Comparison of ENCODE assay signal across 8 mouse cellular contexts in the genomic region with DNA sequence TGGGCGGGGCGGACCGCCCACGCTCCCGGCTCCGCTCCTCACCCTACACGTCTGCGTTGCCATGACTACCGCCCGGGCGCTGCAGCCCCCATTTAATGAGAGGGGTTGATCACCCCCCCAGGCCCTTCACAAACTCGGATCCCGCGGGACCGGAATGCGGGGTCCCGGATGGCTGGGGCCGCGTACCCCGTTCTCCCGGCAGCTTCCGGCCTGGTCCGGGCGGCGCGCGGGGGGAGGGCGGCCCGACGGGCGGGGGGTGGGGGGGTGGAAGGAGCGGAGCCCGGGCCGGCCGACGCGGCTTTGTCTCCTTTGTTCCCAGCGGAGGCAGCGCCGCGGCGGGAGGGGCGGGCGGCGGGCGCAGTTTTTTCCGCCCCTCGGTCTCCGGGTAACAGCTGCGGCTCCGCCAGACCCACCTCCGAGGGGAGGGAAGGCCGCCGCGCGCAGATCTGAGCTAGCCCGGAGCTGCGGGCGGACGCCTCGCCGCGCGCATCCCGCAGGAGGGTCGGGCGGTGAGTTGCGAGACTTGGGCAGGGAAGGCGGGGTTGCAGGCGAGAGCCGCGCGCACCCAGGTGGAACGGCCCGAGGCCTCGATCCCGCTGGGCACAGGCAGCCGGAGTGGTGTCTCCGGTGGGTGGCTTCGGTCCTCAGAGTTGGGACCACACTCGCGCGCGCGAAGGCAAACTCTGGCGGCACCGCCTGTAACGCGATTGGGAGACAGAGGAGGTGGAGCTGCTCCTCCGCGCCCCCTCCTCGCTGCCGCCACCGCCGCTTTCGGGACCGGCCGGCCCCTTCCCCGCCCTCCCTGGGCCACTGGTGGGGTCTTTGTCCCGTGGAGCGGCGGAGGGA. TPM values are rescaled to one million over a fixed set of nuclear protein-coding genes. Genes with fewer than 3 reads are reported as not detected.
DNase-seq lines count a peak whose midpoint lies in the region; ATAC-seq lines count a peak whose summit lies in the region.

Plxnb1 (plus strand) TSS at position 253 of the 846 bp plus-strand sequence.

- peak within 1 kb of the TSS; percentile 83 for H3K4me2 ChIP-seq in hindbrain, embryonic 16.5 days (ENCODE audit: low read length)

- ATAC-seq in hindbrain, embryonic 16.5 days = peak; percentile 61
- peak; percentile 51 for ATAC-seq in megakaryocyte, adult 5-6 weeks (ENCODE audit: poor library complexity, severe bottlenecking)
- ATAC-seq in erythroid progenitor cell, adult 5-6 weeks (replicated peaks; ENCODE audit: low FRiP score, poor library complexity, severe bottlenecking) = no peak

- peaks cover 50% of the 10 kb centered on the region for H3K4me1 ChIP-seq in hindbrain, embryonic 16.5 days (ENCODE audit: control insufficient read depth, insufficient read depth, low read depth, low read length)

- DNase-seq in T-cell, adult 2 months (ENCODE audit: low spot score) = peak; percentile 56
- peak; percentile 48 for DNase-seq in cerebellum, adult 9-10 months
- DNase-seq in frontal cortex, postnatal 14 days (ENCODE audit: low spot score in 2 of 2) = peak; percentile 63 to 64
- peak; percentile 55 to 61 for DNase-seq in left cerebral cortex, adult 8-10 months (ENCODE audit: low spot score in 2 of 2)
- DNase-seq in right cerebral cortex, postnatal 10 days (ENCODE audit: low spot score in 2 of 2) = peak; percentile 86 to 89

- H3K27ac ChIP-seq in hindbrain, embryonic 16.5 days (ENCODE audit: low read depth, low read length) = peak within 1 kb of the TSS; percentile 98

- peak within 1 kb of the TSS; percentile 79 for H3K4me3 ChIP-seq in hindbrain, embryonic 16.5 days (ENCODE audit: low read length)

- under 1% methylated on average over 57 of the region's 102 CpGs for WGBS in hindbrain, embryonic 16.5 days

- H3K9ac ChIP-seq in hindbrain, embryonic 16.5 days (ENCODE audit: low read depth, low read length) = peak within 1 kb of the TSS; percentile 88

- no peaks in the 10 kb centered on the region for H3K27me3 ChIP-seq in hindbrain, embryonic 16.5 days (replicated peaks; ENCODE audit: control insufficient read depth, insufficient read depth, low read length)

- H3K36me3 ChIP-seq in hindbrain, embryonic 16.5 days (ENCODE audit: control insufficient read depth, insufficient read depth, low read length) = 0 out of 2 replicates have a peak, but pooled peaks cover 5% of the 10 kb centered on the region

- H3K9me3 ChIP-seq in hindbrain, embryonic 16.5 days (ENCODE audit: control insufficient read depth, low read length) = no peaks in the 10 kb centered on the region

RNA-seq across cellular contexts. Expression of gene Plxnb1, which starts in this region (rescaled TPM):
- 12.6 and 18.2 TPM in 2 replicates for polyA plus RNA-seq in hindbrain, embryonic 16.5 days (2015; fragmentation: Nextera tagmentation; extraction: Ambion mirVana)
- total RNA-seq in left cerebral cortex, adult 8-10 months (2022) = 10 to 100 TPM; 65.5 to 74.0 (median 67.1) TPM
- total RNA-seq in megakaryocyte, adult 5-6 weeks (2015) = 0.11 TPM in 1 of 2 replicates, not detected in the other
- 0.04 TPM in 1 of 2 replicates, not detected in the other for total RNA-seq in megakaryocyte, adult 5-6 weeks (2017)
- total RNA-seq in erythroid progenitor cell, adult 5-6 weeks (2015; ENCODE audit: low replicate concordance) = not detected in 2 replicates
- total RNA-seq in erythroid progenitor cell, adult 5-6 weeks (2017; ENCODE audit: low replicate concordance) = not detected in 2 replicates

Comparison
In these comparisons a context has a peak if more than half of its experiments do, and no peak if none do; other contexts are left out.
1. RNA of gene Plxnb1 (total RNA-seq): 65.5 to 74.0 TPM in left cerebral cortex, adult 8-10 months; 0.04 to 0.11 TPM in megakaryocyte, adult 5-6 weeks and not detected in erythroid progenitor cell, adult 5-6 weeks; every median in the first group is over 10 times any median in the second.
2. Peak in ATAC-seq in megakaryocyte, adult 5-6 weeks; RNA of the gene not detected or under 1 TPM.
3. Peak in every context shown above with its lines, with median percentiles within 50 percentile points of each other: DNase-seq.